Mouse (Mus musculus): ENCODE results near the gene Taf9. TPM values are rescaled to one million over a fixed set of nuclear protein-coding genes. Genes with fewer than 3 reads are reported as not detected.
A peak's percentile ranks its signal among the peaks of the same experiment; 100 is the strongest.

Taf9 gene
- polyA plus RNA-seq, 1 experiment from 2014 or later: 41.3 TPM

DNA sequence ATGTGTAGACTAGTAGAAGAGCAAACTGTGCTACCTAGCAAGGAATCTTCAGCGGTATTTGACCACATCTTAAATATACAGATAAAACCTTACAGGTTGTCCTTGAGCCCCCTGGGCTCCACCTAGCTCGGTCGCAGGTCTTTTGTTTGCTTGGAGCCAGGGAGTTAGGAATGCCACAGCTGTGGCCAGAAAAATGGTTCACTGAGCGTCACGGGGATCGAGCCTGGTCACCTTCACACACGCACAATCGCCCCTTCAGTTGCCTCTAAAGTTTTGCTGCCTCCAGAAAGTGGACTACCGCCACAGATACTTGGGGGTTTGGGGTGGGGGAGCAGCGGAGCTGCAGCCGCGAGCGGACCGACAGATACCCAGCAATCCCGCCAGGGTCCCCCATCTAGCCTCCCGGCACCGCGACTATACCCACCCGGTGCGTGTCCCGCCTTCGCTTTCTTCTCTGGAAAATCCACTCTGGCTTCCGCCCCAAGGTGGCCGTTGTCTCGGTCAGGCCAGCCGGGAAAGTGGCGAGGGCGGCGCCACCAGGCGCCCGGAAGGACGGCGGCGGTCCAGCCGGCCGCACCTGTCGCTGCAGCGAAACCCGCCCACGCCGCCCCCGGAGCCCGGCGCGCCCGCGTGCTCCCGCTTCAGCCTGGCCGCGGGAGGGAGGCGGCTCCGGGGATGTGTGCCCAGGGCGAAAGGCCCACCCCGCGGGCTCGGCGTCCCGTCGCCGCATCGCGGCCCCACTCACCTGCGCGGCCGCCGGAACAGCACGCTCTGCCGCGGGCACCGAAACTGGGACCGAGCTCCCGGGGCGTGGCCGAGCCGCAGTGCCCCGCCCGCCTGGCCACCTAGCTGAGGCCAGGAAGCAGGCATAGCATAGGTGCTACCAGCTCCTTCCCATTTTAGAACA, 34.9 kb upstream of the Taf9 start, which contains the start of gene Marveld2:
Gene Marveld2, minus strand, starts transcription at position 791 of the 907 bp plus-strand sequence.
- peak; percentile 59 for ATAC-seq (ENCODE audit: low read depth)
- Histone ChIP-seq H3K4me3 (ENCODE audit: low read depth, low read length) (peak within 1 kb of the TSS; percentile 41), H3K9me3 (ENCODE audit: control insufficient read depth, low read length) (no peaks in the 10 kb centered on the region), H3K27me3 (ENCODE audit: control insufficient read depth, insufficient read depth, low read length) (peaks cover 13% of the 10 kb centered on the region), H3K27ac (ENCODE audit: low read depth, low read length) (no peak within 1 kb of the TSS), H3K9ac (replicated peaks; ENCODE audit: low read depth, low read length) (peak within 1 kb of the TSS; percentile 61), H3K4me1 (ENCODE audit: control insufficient read depth, insufficient read depth, low read length) (no peaks in the 10 kb centered on the region; the same call in 1 of the 2 replicates), H3K36me3 (ENCODE audit: control insufficient read depth, insufficient read depth, low read length) (peaks cover 20% of the 10 kb centered on the region; the same call in 1 of the 2 replicates), H3K4me2 (ENCODE audit: low read depth, low read length) (peak within 1 kb of the TSS; percentile 64)
- 2% methylated on average over 76 of the region's 77 CpGs for WGBS

DNA sequence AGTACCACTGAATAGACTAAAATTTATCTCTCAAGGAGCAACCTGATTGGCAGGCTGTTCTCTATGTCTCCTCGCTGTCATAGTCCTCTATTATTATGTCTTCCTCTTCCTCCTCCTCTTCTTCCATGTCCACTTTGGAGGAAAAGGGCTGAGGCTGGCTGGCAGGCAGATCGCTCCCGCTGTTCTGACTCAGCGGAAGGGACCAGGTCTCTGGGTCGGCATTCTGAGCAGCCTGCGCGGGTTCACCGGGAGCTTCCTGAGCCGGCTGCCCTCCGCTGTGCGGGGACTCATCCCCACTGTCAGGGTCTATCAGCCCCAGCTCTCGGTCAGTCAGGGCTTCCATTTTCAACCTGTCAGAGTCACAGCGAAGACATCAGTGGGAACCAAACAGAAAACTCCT, 33.8 kb upstream of the Taf9 start:
- ATAC-seq (ENCODE audit: low read depth): no peak
- Histone ChIP-seq H3K4me1 (ENCODE audit: control insufficient read depth, insufficient read depth, low read length) (no peaks in the 10 kb centered on the region; the same call in 1 of the 2 replicates), H3K9me3 (ENCODE audit: control insufficient read depth, low read length) (no peaks in the 10 kb centered on the region), H3K27ac (ENCODE audit: low read depth, low read length) (no peak overlapping the region), H3K27me3 (ENCODE audit: control insufficient read depth, insufficient read depth, low read length) (peaks cover 13% of the 10 kb centered on the region), H3K9ac (replicated peaks; ENCODE audit: low read depth, low read length) (no peak overlapping the region), H3K4me3 (ENCODE audit: low read depth, low read length) (no peak overlapping the region), H3K4me2 (ENCODE audit: low read depth, low read length) (no peak overlapping the region), H3K36me3 (ENCODE audit: control insufficient read depth, insufficient read depth, low read length) (peaks cover 28% of the 10 kb centered on the region)
- WGBS: 83% methylated on average over 13 of the region's 13 CpGs

DNA sequence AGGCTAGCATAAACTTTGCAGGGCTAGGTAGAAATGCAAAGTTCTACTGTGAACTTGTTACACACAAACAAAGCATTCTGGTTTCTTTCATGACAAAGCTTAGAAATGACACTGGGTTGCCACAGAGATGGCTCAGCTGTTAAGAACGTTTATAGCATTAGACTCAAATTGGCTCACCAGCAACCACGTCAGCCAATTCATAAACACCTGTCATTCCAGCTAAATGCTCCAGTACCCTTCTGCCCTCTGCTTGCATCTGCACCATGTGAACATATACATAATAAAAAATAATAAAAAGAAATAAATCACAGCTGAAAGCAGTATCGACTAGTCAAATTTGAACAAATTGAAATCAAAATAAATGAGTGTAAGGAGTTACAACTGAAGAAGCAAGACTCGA, 29.1 kb upstream of the Taf9 start:
- Histone ChIP-seq H3K36me3 (ENCODE audit: control insufficient read depth, insufficient read depth, low read length) (peaks cover 51% of the 10 kb centered on the region), H3K9ac (replicated peaks; ENCODE audit: low read depth, low read length) (no peak overlapping the region), H3K4me1 (ENCODE audit: control insufficient read depth, insufficient read depth, low read length) (no peaks in the 10 kb centered on the region), H3K27me3 (ENCODE audit: control insufficient read depth, insufficient read depth, low read length) (peaks cover 7% of the 10 kb centered on the region; the same call in 1 of the 2 replicates), H3K9me3 (ENCODE audit: control insufficient read depth, low read length) (no peaks in the 10 kb centered on the region), H3K4me3 (ENCODE audit: low read depth, low read length) (no peak overlapping the region), H3K4me2 (ENCODE audit: low read depth, low read length) (no peak overlapping the region), H3K27ac (ENCODE audit: low read depth, low read length) (no peak overlapping the region)
- no peak for ATAC-seq (ENCODE audit: low read depth)
- WGBS: 87% methylated on average over 4 of the region's 4 CpGs

DNA sequence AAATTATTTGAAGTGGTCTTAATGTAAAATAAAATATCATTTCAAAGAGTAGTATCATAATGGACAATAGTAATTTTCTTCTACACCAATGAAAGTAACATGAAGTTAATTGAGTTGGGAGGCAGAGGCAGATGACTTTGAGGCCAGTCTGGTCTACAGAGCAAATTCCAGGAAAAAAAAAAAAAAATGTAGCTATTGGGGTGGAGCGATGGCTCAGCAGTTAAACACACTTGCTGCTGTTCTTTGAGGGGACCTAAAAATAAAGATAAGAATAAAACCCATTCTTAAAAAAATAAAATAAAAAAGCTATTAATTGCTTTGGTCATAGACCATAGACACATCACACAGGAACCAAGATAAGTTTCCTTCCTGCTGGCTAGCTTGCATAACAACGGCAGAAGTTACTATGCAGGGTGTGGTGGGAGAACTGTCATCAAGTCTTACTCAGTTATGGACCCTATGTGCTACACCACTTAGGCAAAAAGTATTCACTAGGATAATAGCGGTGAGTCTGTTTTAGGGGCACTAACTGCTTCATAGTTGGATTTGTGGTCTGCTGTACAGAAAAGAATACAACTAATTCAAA, 17.2 kb upstream of the Taf9 start:
- H3K9ac ChIP-seq (replicated peaks; ENCODE audit: low read depth, low read length): no peak overlapping the region
- H3K9me3 ChIP-seq (ENCODE audit: control insufficient read depth, low read length): no peaks in the 10 kb centered on the region
- peaks cover 45% of the 10 kb centered on the region for H3K36me3 ChIP-seq (ENCODE audit: control insufficient read depth, insufficient read depth, low read length)
- H3K4me2 ChIP-seq (ENCODE audit: low read depth, low read length): no peak overlapping the region
- no peak overlapping the region for H3K27ac ChIP-seq (ENCODE audit: low read depth, low read length)
- H3K27me3 ChIP-seq (ENCODE audit: control insufficient read depth, insufficient read depth, low read length): no peaks in the 10 kb centered on the region
- WGBS: 95% methylated on average over 3 of the region's 3 CpGs
- no peak overlapping the region for H3K4me3 ChIP-seq (ENCODE audit: low read depth, low read length)
- ATAC-seq (ENCODE audit: low read depth): no peak
- no peaks in the 10 kb centered on the region for H3K4me1 ChIP-seq (ENCODE audit: control insufficient read depth, insufficient read depth, low read length)

DNA sequence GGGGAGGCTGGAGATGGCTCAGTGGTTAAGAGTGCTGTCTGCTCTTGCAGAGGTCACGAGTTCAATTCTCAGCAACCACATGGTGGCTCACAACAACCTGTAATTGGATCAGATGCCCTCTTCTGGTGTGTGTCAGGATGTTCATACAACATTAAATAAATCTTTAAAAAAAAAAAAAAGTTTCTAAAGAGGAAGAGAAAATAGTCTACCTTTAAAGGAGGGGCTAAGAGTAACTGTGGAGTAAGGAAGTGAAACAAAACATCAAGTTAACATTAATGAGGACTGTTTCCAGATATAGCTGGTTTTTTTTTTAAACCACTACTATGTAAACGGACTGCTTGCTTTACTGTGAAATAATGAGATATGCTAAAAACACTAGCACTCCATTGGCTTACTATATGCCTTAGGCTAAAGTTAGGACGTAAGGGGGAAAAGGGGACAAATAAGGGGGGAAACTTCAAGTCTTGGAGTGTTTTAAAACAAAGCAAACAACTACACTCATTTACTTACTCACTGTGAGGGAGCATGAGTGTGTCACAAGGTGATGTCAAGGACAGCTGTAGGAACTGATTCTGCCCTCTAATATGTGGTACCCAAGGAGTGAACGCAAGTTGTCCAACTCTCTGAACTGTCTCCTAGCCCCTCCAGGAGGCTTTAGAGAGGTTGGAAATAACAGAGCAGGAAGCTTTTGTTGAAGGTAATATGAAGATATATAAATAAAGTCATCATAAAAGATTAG, 8.7 kb upstream of the Taf9 start:
- no peak overlapping the region for H3K4me2 ChIP-seq (ENCODE audit: low read depth, low read length)
- WGBS: 92% methylated on average over 4 of the region's 4 CpGs

DNA sequence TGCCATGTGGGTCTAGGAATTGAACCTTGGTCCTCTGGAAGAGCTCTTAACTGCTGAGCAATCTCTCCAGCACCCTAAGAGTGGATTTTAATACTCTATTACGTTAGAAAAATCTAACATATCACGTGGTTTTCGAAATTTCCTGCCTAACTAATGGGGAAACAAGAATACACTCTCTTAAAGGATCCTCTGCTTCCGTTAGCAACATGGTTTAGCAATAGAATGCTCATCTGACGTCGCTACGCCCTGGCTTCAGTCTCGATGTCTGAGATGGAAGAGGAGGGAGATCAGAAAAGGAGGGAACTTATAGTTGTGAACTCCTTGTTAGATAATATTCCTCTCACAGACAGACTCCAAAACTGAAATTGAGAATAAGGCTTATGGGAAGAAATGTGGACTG, 3.2 kb upstream of the Taf9 start:
- Histone ChIP-seq H3K36me3 (ENCODE audit: control insufficient read depth, insufficient read depth, low read length) (peaks cover 26% of the 10 kb centered on the region), H3K27ac (ENCODE audit: low read depth, low read length) (no peak overlapping the region), H3K27me3 (ENCODE audit: control insufficient read depth, insufficient read depth, low read length) (no peaks in the 10 kb centered on the region), H3K4me1 (ENCODE audit: control insufficient read depth, insufficient read depth, low read length) (peaks cover 6% of the 10 kb centered on the region), H3K9ac (replicated peaks; ENCODE audit: low read depth, low read length) (no peak overlapping the region), H3K4me2 (ENCODE audit: low read depth, low read length) (no peak overlapping the region), H3K9me3 (ENCODE audit: control insufficient read depth, low read length) (no peaks in the 10 kb centered on the region), H3K4me3 (ENCODE audit: low read depth, low read length) (no peak overlapping the region)
- WGBS: 96% methylated on average over 8 of the region's 8 CpGs
- no peak for ATAC-seq (ENCODE audit: low read depth)

More for the DNA sequence above, 8.7 kb upstream of the Taf9 start:
- H3K9ac ChIP-seq (replicated peaks; ENCODE audit: low read depth, low read length): no peak overlapping the region
- no peak overlapping the region for H3K27ac ChIP-seq (ENCODE audit: low read depth, low read length)
- H3K4me3 ChIP-seq (ENCODE audit: low read depth, low read length): no peak overlapping the region
- H3K4me1 ChIP-seq (ENCODE audit: control insufficient read depth, insufficient read depth, low read length): no peaks in the 10 kb centered on the region
- H3K36me3 ChIP-seq (ENCODE audit: control insufficient read depth, insufficient read depth, low read length): peaks cover 38% of the 10 kb centered on the region
- no peak for ATAC-seq (ENCODE audit: low read depth)
- H3K27me3 ChIP-seq (ENCODE audit: control insufficient read depth, insufficient read depth, low read length): no peaks in the 10 kb centered on the region
- H3K9me3 ChIP-seq (ENCODE audit: control insufficient read depth, low read length): no peaks in the 10 kb centered on the region

DNA sequence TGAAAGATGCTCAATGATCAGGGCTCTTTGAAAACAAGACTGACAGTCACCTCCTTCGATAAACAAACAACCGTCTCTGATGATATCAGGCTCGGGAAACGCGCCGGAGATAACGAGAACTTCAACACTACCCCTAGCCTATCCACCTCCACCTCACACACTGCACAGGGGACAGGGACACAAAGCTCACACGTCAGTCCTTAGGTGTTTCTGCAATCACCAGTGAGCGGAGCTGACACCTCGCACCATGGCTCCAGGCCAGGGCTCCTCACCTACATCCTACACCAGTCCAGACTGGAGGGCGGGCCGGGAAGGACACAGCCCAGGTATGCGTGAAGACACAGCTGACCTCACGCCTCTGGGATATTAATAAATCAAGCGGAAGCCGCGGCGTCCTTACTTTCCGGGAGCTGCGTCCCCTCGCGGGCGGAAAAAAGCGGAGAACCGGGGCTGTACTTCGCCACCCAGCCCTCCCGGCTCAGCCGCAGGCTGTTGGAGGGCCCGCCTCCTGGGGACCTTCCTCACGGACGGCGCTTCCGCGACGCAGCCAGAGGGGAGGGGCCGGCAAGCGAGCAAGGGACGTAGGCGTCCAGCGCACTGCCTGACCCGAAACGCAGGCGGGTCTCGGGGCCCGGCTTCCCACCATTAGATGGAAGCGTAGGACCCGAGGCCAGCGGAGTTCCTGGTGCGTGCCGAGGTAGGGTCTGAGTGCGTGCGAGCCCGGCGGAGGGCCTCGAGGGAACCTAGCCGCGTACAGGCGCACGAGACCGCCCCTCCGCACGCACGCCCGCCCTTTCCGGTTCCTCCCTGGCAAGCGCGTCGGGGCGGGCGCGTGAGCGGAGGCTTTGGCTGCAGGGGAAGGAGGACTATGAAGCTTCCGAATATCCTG, 585 bp upstream of the Taf9 start, which contains the start of the genes Ak6 and Rad17:
Gene Ak6, plus strand, starts transcription at position 430 of the 889 bp plus-strand sequence.
Gene Rad17, minus strand, starts transcription at position 502 of the 889 bp plus-strand sequence.
- peak; percentile 99 for ATAC-seq (ENCODE audit: low read depth)
- peaks cover 6% of the 10 kb centered on the region for H3K4me1 ChIP-seq (ENCODE audit: control insufficient read depth, insufficient read depth, low read length)
- under 1% methylated on average over 55 of the region's 73 CpGs for WGBS
- H3K9ac ChIP-seq (replicated peaks; ENCODE audit: low read depth, low read length): peak within 1 kb of the TSS; percentile 91
- H3K27me3 ChIP-seq (ENCODE audit: control insufficient read depth, insufficient read depth, low read length): no peaks in the 10 kb centered on the region
- peak within 1 kb of the TSS; percentile 75 for H3K4me3 ChIP-seq (ENCODE audit: low read depth, low read length)
- no peaks in the 10 kb centered on the region for H3K9me3 ChIP-seq (ENCODE audit: control insufficient read depth, low read length)
- peaks cover 2% of the 10 kb centered on the region; the same call in 1 of the 2 replicates for H3K36me3 ChIP-seq (ENCODE audit: control insufficient read depth, insufficient read depth, low read length)
- H3K4me2 ChIP-seq (ENCODE audit: low read depth, low read length): peak within 1 kb of the TSS; percentile 54
- peak within 1 kb of the TSS; percentile 98 for H3K27ac ChIP-seq (ENCODE audit: low read depth, low read length)

DNA sequence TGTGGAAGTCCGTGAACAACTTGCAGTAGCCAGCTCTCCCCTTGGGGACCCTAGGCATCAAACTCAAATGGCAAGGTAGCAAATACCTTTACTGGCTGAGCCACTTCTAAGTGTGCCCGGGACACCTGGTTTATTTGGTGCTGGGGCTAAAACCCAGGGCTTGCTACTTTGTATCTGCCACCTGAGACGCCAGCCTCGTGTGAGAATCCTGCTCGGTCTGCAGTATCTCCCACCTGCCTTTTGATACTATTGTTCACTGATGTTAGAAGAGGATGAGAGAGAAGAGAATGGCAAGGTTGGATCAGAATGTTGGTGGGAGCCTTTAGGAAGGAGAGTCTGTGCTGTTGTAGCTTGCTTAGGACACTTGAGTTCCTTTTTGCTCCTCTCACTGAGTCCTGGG, 6.7 kb downstream of the Taf9 start:
- ATAC-seq (ENCODE audit: low read depth): no peak
- Histone ChIP-seq H3K27me3 (ENCODE audit: control insufficient read depth, insufficient read depth, low read length) (no peaks in the 10 kb centered on the region), H3K9me3 (ENCODE audit: control insufficient read depth, low read length) (no peaks in the 10 kb centered on the region), H3K4me1 (ENCODE audit: control insufficient read depth, insufficient read depth, low read length) (no peaks in the 10 kb centered on the region), H3K4me3 (ENCODE audit: low read depth, low read length) (no peak overlapping the region), H3K27ac (ENCODE audit: low read depth, low read length) (no peak overlapping the region), H3K36me3 (ENCODE audit: control insufficient read depth, insufficient read depth, low read length) (0 out of 2 replicates have a peak, but pooled peaks cover 3% of the 10 kb centered on the region), H3K9ac (replicated peaks; ENCODE audit: low read depth, low read length) (no peak overlapping the region), H3K4me2 (ENCODE audit: low read depth, low read length) (no peak overlapping the region)
- WGBS: 91% methylated on average over 5 of the region's 5 CpGs

Measured in neural tube, embryonic 14.5 days (tissue).